Mouse (Mus musculus) limb, embryonic 11.5 days (tissue): ENCODE results near the gene Itpr2. TPM values are rescaled to one million over a fixed set of nuclear protein-coding genes. Genes with fewer than 3 reads are reported as not detected.
A peak's percentile ranks its signal among the peaks of the same experiment; 100 is the strongest.

Experiments used
- ATAC-seq: fragments of 200-750 bp; cut with Nextera tagmentation; 2 replicates; pipeline ENCODE4 v1.8.0; 2017; ENCODE audit warnings: low read depth; ENCODE audit not compliant: insufficient number of reproducible peaks, low FRiP score, low TSS enrichment
- DNase-seq: peaks from one replicate; pipeline ENCODE4 v3.0.0-alpha.2; 2015; ENCODE audit warnings: low spot score
- H3K27ac ChIP-seq: fragments of 300-500 bp; sonication (generic); replicated peaks from 2 replicates; pipeline ENCODE4 v1.5.1; 2014; ENCODE audit warnings: low read depth, mild to moderate bottlenecking, low read length
- H3K27me3 ChIP-seq: fragments of 300-500 bp; sonication (generic); 2 replicates; pipeline ENCODE4 v1.6.1; 2014; ENCODE audit warnings: mild to moderate bottlenecking, low read length, mixed read lengths; ENCODE audit not compliant: control insufficient read depth, insufficient read depth
- H3K36me3 ChIP-seq: fragments of 300-500 bp; sonication (generic); 2 replicates; pipeline ENCODE4 v1.6.1; 2014; ENCODE audit warnings: mild to moderate bottlenecking, low read length, moderate library complexity, mixed read lengths; ENCODE audit not compliant: control insufficient read depth, insufficient read depth
- H3K4me1 ChIP-seq: fragments of 300-500 bp; sonication (generic); 2 replicates; pipeline ENCODE4 v1.6.1; 2014; ENCODE audit warnings: low read length, mixed read lengths; ENCODE audit not compliant: control insufficient read depth, insufficient read depth
- H3K4me2 ChIP-seq: fragments of 300-500 bp; sonication (generic); 2 replicates; pipeline ENCODE4 v1.6.1; 2014; ENCODE audit warnings: low read depth, mild to moderate bottlenecking, moderate library complexity; ENCODE audit not compliant: severe bottlenecking
- H3K4me3 ChIP-seq: fragments of 300-500 bp; sonication (generic); 2 replicates; pipeline ENCODE4 v1.5.1; 2014; ENCODE audit warnings: low read depth, low read length
- H3K9ac ChIP-seq: fragments of 300-500 bp; sonication (generic); 2 replicates; pipeline ENCODE4 v1.6.1; 2014; ENCODE audit warnings: mild to moderate bottlenecking, low read length
- H3K9me3 ChIP-seq: fragments of 300-500 bp; sonication (generic); 2 replicates; pipeline ENCODE4 v1.6.1; 2016; ENCODE audit warnings: low read length; ENCODE audit not compliant: control insufficient read depth
- WGBS: fragments of 180-500 bp; shearing (Covaris S2); extraction: QIAGEN DNeasy Blood & Tissue Kit; methylation state at CpG from one replicate; pipeline ENCODE4 v1.1.7; 2014; 5-methylcytosine and 5-hydroxymethylcytosine counted together
- polyA plus RNA-seq: library from polyadenylated mRNA; unstranded; fragments of >200 nt; fragmentation: Nextera tagmentation; extraction: Ambion mirVana; gene quantifications from 2 replicates; pipeline ENCODE4 v1.2.1, GENCODE M21; 2014

Itpr2 gene
- polyA plus RNA-seq, 1 experiment from 2014 or later, result 5.7 TPM

DNA sequence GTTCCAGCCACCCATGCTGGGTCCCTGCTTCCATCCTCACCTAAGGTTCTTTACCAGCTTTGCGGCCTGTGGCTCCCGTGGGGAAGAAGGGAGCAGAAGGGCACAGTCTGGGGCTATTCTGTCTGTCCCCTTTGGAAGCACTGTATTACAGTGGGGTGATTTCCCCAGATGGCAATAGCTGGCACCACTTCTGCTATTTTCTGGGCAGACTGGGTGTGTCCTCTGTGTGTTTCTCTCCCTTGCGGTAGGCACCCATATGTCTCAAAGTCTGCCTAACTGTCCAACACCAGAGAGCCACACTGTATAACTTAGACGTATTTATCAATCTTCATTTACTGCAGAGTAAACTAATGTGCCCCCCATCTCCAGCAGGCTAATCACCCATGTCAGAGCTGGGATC, 388.9 kb downstream of the Itpr2 start:
- 98% methylated on average over 4 of the region's 4 CpGs for WGBS
- Histone ChIP-seq H3K9ac (no peak overlapping the region), H3K4me3 (no peak overlapping the region), H3K9me3 (no peaks in the 10 kb centered on the region), H3K27me3 (no peaks in the 10 kb centered on the region), H3K36me3 (no peaks in the 10 kb centered on the region), H3K4me2 (no peak overlapping the region), H3K27ac (no peak overlapping the region), H3K4me1 (peaks cover 3% of the 10 kb centered on the region; the same call in 1 of the 2 replicates)
- DNase-seq (no peak), ATAC-seq (no peak)

- Histone ChIP-seq H3K36me3 (no peaks in the 10 kb centered on the region), H3K4me3 (no peak overlapping the region), H3K4me1 (peaks cover 3% of the 10 kb centered on the region; the same call in 1 of the 2 replicates), H3K9ac (no peak overlapping the region), H3K9me3 (no peaks in the 10 kb centered on the region), H3K27me3 (no peaks in the 10 kb centered on the region), H3K4me2 (no peak overlapping the region), H3K27ac (no peak overlapping the region)
- 68% methylated on average over 7 of the region's 7 CpGs for WGBS
- no peak for DNase-seq
- no peak for ATAC-seq
These were observed 389.8 kb downstream of the Itpr2 start for GRCm38 (mm10) chr6:146112211-146112610.

DNA sequence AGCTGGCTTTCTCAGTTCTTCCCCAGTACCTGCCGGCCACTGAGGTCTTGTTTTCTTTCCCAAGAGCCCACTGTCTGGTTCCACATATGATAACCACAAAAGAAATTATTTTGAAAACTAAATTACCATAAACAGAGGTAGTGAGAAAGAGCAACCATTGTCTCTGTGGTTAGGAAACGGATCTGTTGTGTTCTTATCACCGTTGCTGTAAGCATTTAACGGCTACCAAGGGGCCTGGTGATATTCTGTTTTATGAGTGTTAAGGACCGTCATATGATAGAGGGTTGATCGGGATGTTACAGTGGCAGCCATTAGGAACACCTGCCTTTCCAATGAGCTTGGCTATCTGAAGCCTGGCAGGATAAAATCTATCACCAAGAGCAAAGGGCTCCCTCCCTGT, 390.2 kb downstream of the Itpr2 start:
- 81% methylated on average over 6 of the region's 6 CpGs for WGBS
- no peak overlapping the region for H3K27ac ChIP-seq
- H3K27me3 ChIP-seq, result no peaks in the 10 kb centered on the region
- no peak overlapping the region for H3K9ac ChIP-seq
- DNase-seq (no peak), ATAC-seq (no peak)
- H3K36me3 ChIP-seq, result no peaks in the 10 kb centered on the region
- H3K4me3 ChIP-seq, result no peak overlapping the region
- no peaks in the 10 kb centered on the region for H3K9me3 ChIP-seq
- no peak overlapping the region for H3K4me2 ChIP-seq
- peaks cover 3% of the 10 kb centered on the region; the same call in 1 of the 2 replicates for H3K4me1 ChIP-seq

- ATAC-seq (no peak), DNase-seq (no peak)
- Histone ChIP-seq H3K36me3 (no peaks in the 10 kb centered on the region), H3K4me3 (no peak overlapping the region), H3K27me3 (no peaks in the 10 kb centered on the region), H3K9ac (no peak overlapping the region; the same call in 1 of the 2 replicates), H3K4me2 (no peak overlapping the region), H3K4me1 (peaks cover 3% of the 10 kb centered on the region; the same call in 1 of the 2 replicates), H3K27ac (no peak overlapping the region), H3K9me3 (no peaks in the 10 kb centered on the region)
- 65% methylated on average over 21 of the region's 21 CpGs for WGBS
These were observed 390.9 kb downstream of the Itpr2 start for GRCm38 (mm10) chr6:146110832-146111741.

DNA sequence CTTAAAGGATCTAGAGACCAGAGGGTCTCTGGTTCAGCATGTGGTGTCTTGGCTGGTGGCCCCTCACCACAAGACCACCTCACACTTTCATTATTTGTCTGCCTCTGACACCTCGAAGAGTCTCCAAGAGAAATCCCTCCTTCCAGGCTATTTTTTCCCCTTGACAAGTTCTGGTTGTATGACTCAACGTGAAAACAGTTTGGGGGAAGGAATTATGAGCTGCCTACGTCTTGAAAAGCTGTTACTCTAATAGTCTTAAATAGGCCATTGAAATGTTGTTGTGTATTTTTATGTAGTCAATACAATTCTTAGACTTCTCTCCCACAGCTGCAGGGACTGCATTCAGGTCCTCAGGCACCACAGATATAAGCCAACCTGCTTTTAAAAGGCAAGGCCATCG, 391.6 kb downstream of the Itpr2 start:
- Histone ChIP-seq H3K4me1 (peaks cover 3% of the 10 kb centered on the region; the same call in 1 of the 2 replicates), H3K27ac (no peak overlapping the region), H3K9me3 (no peaks in the 10 kb centered on the region), H3K36me3 (no peaks in the 10 kb centered on the region), H3K27me3 (no peaks in the 10 kb centered on the region), H3K4me2 (no peak overlapping the region), H3K4me3 (no peak overlapping the region), H3K9ac (no peak overlapping the region; the same call in 1 of the 2 replicates)
- DNase-seq (no peak), ATAC-seq (no peak)
- 79% methylated on average over 4 of the region's 4 CpGs for WGBS

- Histone ChIP-seq H3K4me2 (no peak overlapping the region), H3K9me3 (no peaks in the 10 kb centered on the region), H3K27me3 (no peaks in the 10 kb centered on the region), H3K4me3 (no peak overlapping the region), H3K9ac (no peak overlapping the region), H3K36me3 (no peaks in the 10 kb centered on the region), H3K4me1 (peaks cover 3% of the 10 kb centered on the region; the same call in 1 of the 2 replicates), H3K27ac (no peak overlapping the region)
- 83% methylated on average over 7 of the region's 7 CpGs for WGBS
- DNase-seq (no peak), ATAC-seq (no peak)
These were observed 393.3 kb downstream of the Itpr2 start for GRCm38 (mm10) chr6:146108695-146109094.

- H3K27me3 ChIP-seq, result no peaks in the 10 kb centered on the region
- H3K9ac ChIP-seq, result no peak overlapping the region
- 89% methylated on average over 4 of the region's 4 CpGs for WGBS
- H3K9me3 ChIP-seq, result no peaks in the 10 kb centered on the region
- no peak overlapping the region for H3K4me3 ChIP-seq
- H3K27ac ChIP-seq, result no peak overlapping the region
- no peaks in the 10 kb centered on the region for H3K36me3 ChIP-seq
- ATAC-seq (no peak), DNase-seq (no peak)
- peaks cover 3% of the 10 kb centered on the region; the same call in 1 of the 2 replicates for H3K4me1 ChIP-seq
- no peak overlapping the region for H3K4me2 ChIP-seq
These were observed 394.7 kb downstream of the Itpr2 start for GRCm38 (mm10) chr6:146107117-146107832.

GRCm38 (mm10) chr6:146083056-146083961, 418.7 kb downstream of the Itpr2 start:
- H3K4me1 ChIP-seq, result 0 out of 2 replicates have a peak, but pooled peaks cover 3% of the 10 kb centered on the region
- H3K4me2 ChIP-seq, result no peak overlapping the region
- DNase-seq (peak; percentile 34), ATAC-seq (no peak)
- 58% methylated on average over 15 of the region's 15 CpGs for WGBS
- H3K36me3 ChIP-seq, result no peaks in the 10 kb centered on the region
- H3K4me3 ChIP-seq, result no peak overlapping the region
- no peaks in the 10 kb centered on the region for H3K27me3 ChIP-seq
- no peak overlapping the region for H3K27ac ChIP-seq
- H3K9ac ChIP-seq, result no peak overlapping the region
- H3K9me3 ChIP-seq, result no peaks in the 10 kb centered on the region
